Mouse (Mus musculus) neural tube, embryonic 10.5 days (tissue): ENCODE data around the gene Icam2.
"Not testable (repeated sequence)": the region's sequence is repeated elsewhere in the genome, so short reads cannot be mapped to it uniquely, and the experiment has no call there.

Experiments
- DNase-seq: peaks from one replicate; pipeline ENCODE4 v3.0.0-alpha.2; 2017; ENCODE audit warnings: low spot score; ENCODE audit errors: extremely low spot score

Icam2 gene

GRCm38 (mm10) chr11:106387791-106388216, at the start of gene Icam2:
Gene Icam2, minus strand, starts transcription at chr11:106388075.
- DNase-seq = no peak

DNA sequence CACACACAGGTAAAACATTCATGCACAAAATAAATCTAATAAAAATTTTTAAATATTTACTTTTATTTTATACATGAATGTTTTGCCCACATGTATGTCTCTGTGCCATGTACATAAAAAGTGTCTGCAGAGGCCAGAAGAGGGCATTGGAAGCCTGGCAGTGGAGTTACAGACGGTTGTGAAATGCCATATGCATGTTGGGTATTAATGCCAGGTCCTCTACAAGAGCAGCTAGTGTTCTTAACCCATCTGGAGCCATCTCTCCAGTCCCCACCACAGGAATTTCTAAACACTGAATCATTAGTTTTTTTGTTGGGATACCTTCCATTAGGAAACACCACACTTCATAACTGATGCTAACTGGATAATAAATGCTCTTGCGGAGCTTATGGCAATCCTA, 49.7 kb upstream of the Icam2 start:
- DNase-seq = no peak

DNA sequence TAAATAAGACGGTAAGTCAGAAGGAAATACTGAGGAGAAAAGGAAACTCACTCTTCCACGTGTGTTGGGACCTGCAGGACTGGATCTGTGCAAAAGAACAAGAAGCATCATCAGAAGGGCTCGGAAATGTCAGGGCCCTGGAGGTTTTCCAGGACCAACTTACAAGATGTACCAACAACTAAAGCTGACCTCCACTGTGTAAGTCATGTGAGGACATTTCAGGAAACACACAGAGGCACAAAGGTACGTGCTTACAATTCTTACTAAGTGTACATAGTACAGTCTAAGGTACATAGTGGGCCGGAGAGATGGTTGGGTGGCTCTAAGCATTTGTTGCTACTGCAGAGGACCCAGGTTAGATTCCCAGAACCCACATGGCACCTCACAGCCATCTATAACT, 49.2 kb upstream of the Icam2 start:
- DNase-seq = no peak

- DNase-seq = no peak
Observed at GRCm38 (mm10) chr11:106430392-106430791, 42.5 kb upstream of the Icam2 start.

DNA sequence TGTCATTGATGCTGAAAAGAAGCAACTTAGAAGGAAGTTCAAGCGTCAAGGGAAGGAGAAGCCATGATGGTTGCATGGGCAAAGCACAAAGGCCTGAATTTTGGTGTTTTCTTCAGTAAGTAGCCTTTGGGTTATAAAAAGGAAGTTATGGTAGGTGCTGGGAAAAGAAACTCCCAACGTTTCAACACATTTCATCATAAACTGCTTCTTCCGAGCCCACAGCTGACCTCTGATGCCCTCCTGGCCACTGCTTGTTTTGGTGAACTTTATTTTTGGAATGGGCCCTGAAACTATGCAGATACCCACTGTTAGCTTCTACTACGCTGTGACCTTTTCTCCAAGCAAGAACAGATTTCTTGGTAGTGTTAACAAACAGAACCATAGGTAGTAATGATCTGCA, 41.8 kb upstream of the Icam2 start:
- no peak for DNase-seq

- no peak for DNase-seq
Observed at GRCm38 (mm10) chr11:106428556-106428955, 40.7 kb upstream of the Icam2 start.

- DNase-seq = no peak
Observed at GRCm38 (mm10) chr11:106428106-106428505, 40.2 kb upstream of the Icam2 start.

DNA sequence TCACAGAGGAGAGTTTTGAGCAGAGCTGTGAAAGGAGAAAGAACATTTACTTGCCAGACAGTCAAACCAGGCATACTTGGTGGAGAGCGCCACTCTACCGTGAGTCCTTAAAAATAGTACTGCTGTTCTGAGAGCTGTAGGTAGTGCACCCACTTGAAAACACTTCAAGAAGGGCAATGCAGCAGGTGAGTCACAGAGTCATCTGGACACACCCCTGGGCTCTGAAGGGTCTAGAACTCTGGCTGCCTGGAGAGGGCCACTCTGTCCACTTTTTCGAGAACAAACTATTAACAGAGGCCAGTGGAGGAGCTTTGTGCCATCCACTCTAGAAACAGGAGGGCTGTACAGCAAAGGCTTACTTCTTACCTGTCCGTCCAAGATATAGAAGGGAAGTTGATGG, 38.6 kb upstream of the Icam2 start:
- no peak for DNase-seq

DNA sequence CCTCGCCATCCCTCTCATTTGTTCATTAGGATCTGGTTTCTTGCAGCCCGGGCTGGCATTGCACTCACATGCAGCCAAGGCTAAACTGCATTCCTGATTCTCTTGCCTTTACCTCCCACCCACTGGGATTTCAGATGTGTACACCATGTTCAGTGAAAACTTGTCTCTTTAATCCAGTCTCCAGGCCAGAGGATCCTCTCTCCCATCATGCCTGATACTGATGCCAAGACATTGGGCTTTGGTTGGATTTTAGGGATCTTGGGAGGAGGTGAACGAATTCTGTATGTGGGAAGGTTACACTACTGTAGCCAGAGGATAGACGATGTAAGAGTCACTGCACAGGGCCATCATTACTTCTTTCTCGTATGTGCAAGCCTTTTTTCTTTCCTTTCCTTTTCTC, 37.3 kb upstream of the Icam2 start:
- no peak for DNase-seq

GRCm38 (mm10) chr11:106419262-106420102, 31.6 kb upstream of the Icam2 start:
- no peak for DNase-seq

- DNase-seq = peak; percentile 87
Observed at GRCm38 (mm10) chr11:106418622-106419196, 30.8 kb upstream of the Icam2 start.

GRCm38 (mm10) chr11:106417860-106418259, 30.0 kb upstream of the Icam2 start:
- DNase-seq = no peak

DNA sequence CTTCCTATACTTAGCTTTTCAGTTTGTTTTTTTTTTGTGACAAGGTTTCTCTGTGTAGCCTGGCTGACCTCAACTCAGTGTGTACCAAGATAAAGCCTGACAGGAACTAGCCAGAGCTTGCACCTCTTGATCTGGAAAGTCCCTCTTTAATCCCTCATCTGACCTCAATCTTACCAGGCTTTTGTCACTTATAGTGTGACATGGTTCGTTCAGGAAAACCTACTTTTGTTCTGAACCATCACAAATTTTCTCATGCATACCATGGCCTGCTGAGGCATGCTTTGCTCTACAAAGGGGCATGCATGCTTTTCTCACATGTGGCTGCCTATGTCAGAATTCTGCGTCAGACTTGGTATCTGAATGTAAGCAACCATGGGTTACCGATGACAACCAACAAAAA, 28.5 kb upstream of the Icam2 start:
- no peak for DNase-seq

DNA sequence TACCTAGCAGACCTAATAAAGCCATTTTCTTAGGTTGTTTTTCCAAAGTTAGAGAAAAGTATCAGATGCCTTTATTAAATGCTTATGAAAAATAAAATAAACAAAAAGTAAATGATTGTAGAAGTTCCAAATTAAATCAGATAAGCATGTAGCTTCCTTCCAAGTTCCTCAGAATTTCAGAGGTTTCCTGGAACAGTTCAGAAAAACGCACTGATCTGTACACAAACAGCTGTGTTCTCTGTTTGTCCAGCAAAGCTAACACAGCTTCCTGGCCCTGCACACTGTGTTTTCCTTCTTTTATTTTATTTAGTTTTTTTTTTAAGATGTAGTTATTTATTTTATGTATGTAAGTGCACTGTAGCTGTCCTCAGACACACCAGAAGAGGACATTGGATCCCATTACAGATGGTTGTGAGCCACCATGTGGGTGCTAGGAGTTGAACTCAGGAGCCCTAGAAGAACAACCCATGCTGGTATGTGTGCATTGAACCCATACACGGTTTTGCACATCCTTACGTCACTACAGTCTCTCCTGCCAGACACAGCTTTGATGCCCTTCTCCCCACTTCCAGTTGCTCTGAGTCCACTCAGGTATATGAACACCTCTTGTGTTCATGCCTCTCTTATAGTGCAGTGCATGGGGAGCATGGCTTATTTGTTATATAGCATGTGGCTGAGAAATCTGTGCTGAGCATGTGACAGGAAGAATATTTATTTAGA, 24.9 kb upstream of the Icam2 start:
- no peak for DNase-seq

- no peak for DNase-seq
Observed at GRCm38 (mm10) chr11:106411157-106411556, 23.3 kb upstream of the Icam2 start.

DNA sequence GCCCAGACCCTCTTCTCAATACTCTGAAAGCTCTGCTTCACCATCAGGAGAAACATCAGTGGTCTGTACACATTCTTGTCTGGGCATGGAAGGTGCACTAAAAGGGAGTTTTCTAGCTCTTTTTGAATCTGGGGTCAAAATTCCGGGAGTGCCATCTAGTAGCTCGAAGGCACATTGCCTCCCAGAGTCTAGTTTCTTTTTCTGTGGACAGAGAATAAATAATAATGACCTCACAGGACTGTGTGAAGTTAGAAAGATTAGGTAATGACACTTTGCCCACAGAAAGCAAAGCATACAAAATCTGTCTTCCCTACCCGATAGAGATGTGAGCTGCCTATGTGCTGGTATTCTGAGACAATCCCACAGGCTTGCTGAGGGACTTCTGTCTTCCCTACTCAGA, 22.6 kb upstream of the Icam2 start:
- DNase-seq = no peak

GRCm38 (mm10) chr11:106410011-106410410, 22.1 kb upstream of the Icam2 start:
- DNase-seq = no peak

DNA sequence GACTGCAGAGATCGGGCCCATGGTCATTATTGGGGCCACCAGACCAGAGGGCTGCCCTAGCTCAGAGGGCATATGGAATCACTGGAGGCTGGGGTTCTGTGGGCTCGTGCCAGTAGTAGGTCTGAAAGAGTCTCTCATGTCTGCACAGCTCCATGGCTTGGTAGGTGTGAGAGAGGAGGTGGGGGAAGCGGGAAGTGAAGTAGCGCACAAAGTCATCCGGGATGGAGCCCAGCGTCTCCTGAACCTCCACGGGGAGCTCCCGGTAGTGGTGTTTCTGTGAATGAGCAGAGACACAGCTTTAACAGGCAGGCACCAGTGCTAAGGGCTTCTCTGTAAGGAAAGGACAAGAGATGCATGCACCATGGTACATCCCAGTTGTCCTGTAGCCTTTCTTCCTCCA, 10.6 kb upstream of the Icam2 start:
- DNase-seq = no peak

DNA sequence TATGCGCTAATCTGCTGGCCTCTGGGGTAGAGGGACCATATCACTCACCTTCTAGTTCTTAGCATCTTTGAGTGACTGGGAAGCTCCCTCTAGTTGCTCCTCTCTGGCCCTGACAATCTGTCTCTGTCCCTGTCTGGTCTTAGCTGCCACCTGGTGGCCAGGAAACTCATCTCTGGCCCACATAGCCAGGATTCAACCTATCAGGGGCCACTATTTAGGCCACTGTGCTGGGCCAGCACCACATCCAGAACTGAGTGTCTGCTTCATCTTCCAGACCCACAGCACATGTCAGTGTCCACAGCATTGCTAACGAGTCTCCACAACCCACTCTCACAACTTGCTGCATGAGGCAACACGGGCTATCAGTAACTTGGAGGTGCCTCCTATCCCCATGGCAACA, 9.8 kb upstream of the Icam2 start:
- DNase-seq = no peak

DNA sequence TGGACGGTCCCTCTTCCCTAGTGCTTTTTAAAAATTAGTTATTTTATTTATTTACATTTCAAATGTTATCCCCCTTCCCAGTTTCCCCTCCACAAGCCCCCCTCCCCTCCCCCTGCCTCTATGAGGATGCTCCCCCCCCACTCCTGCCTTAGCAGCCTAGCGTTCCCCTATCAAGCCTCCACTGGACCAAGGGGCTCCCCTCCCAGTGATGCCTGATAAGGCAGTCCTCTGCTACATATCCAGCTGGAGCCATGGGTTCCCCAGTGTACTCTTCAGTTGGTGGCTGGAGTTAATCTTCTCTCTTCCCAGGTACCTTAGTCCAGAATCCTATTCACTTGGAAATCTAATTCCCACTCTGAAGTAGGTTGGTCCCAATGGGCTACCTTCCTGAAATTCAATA, 6.2 kb upstream of the Icam2 start:
- DNase-seq = not testable (repeated sequence)

- no peak for DNase-seq
Observed at GRCm38 (mm10) chr11:106393331-106393616, 5.4 kb upstream of the Icam2 start.

DNA sequence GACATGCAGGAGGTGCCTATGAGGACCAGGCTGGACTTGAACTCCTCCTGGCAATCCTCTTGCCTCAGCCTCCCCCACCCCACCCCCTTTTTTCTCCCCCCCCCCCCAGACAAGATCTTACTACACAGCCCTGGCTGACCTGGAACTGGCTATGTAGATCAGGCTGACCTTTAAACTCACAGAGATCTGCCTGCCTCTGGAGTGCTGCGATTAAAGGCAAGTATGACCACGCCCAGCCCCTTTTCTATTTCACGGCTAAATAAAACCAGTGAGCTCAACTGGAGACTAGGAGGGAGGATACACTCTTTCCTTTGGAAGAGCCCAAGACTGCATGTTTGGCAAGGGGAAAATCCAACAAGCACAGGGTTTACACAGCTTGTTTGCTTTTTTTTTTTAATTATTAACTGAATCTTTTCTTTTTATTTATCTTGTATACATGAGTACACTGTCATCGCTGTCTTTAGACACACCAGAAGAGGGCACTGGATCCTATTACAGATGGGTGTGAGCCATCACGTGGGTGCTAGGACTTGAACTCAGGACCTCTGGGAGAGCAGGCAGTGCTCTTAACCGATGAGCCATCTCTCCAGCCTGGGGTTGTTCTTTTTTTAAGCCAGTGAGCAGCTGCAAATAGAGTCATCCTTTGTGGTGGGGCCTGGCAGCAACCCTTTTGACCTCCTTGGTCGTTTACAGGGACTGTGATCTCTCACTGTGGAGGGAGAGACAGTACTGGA, 4.9 kb upstream of the Icam2 start:
- DNase-seq = no peak
